Mouse (Mus musculus) small intestine, adult 2 months (tissue): ENCODE data around the gene Ap2b1. TPM values are rescaled to one million over a fixed set of nuclear protein-coding genes. Genes with fewer than 3 reads are reported as not detected.

ENCODE experiments used
- H3K27ac ChIP-seq: fragments of 200-500 bp; 2 replicates; pipeline ENCODE4 v1.5.1; 2012; ENCODE audit warnings: low read depth, low read length, control low read depth, inconsistent platforms; ENCODE audit not compliant: insufficient read depth
- H3K27me3 ChIP-seq: fragments of 200-500 bp; 2 replicates; pipeline ENCODE4 v1.6.1; 2012; ENCODE audit warnings: mild to moderate bottlenecking, moderate library complexity, low read length, inconsistent platforms; ENCODE audit not compliant: control insufficient read depth, insufficient read depth
- H3K36me3 ChIP-seq: fragments of 200-500 bp; 2 replicates; pipeline ENCODE4 v1.6.1; 2012; ENCODE audit warnings: mild to moderate bottlenecking, low read length, control low read depth, inconsistent platforms; ENCODE audit not compliant: control insufficient read depth, insufficient read depth
- H3K4me1 ChIP-seq: fragments of 200-500 bp; 2 replicates; pipeline ENCODE4 v1.6.1; 2012; ENCODE audit warnings: low read length, inconsistent platforms, mixed read lengths; ENCODE audit not compliant: control insufficient read depth, insufficient read depth, insufficient read length
- H3K4me3 ChIP-seq: fragments of 200-500 bp; 2 replicates; pipeline ENCODE4 v1.5.1; 2012; ENCODE audit warnings: low read depth, mild to moderate bottlenecking, control low read depth, inconsistent platforms, low read length, moderate library complexity
- CTCF ChIP-seq: fragments of 200-500 bp; IDR thresholded peaks from 2 replicates; pipeline ENCODE4 v1.5.1; 2012; ENCODE audit warnings: low read depth, mild to moderate bottlenecking, control low read depth, inconsistent platforms, low read length, moderate library complexity, mixed read lengths; ENCODE audit not compliant: insufficient replicate concordance, insufficient read length; ENCODE audit errors: extremely low read depth
- POLR2A ChIP-seq: fragments of 200-500 bp; IDR thresholded peaks from 2 replicates; pipeline ENCODE4 v1.6.1; 2012; ENCODE audit warnings: low read depth, mild to moderate bottlenecking, control low read depth, inconsistent platforms, low read length, moderate library complexity
- WGBS: fragments of 180-500 bp; shearing (Covaris S2); methylation state at CpG from one replicate; pipeline ENCODE4 v1.1.7; 2018; 5-methylcytosine and 5-hydroxymethylcytosine counted together
- polyA plus RNA-seq: library from polyadenylated mRNA; depleted of rRNA; stranded (reverse); fragments of >200 nt; gene quantifications from 2 replicates; pipeline ENCODE4 v1.2.3, GENCODE M21; 2012

The Ap2b1 gene
- polyA plus RNA-seq, 1 experiment = 27.1 TPM

GRCm38 (mm10) chr11:83420338-83420737, 121.5 kb downstream of the Ap2b1 start:
- no peak for TF ChIP-seq POLR2A
- TF ChIP-seq CTCF = peak; percentile 36; the same call in 1 of the 2 replicates
- Histone ChIP-seq H3K27ac (no peak overlapping the region), H3K27me3 (peaks cover 3% of the 10 kb centered on the region; the same call in 1 of the 2 replicates), H3K4me1 (peaks cover 3% of the 10 kb centered on the region; the same call in 1 of the 2 replicates), H3K36me3 (no peaks in the 10 kb centered on the region), H3K4me3 (no peak overlapping the region)
- WGBS = 54% methylated on average over 4 of the region's 4 CpGs

- H3K4me1 ChIP-seq = peaks cover 3% of the 10 kb centered on the region; the same call in 1 of the 2 replicates
- H3K4me3 ChIP-seq = no peak overlapping the region
- no peaks in the 10 kb centered on the region for H3K36me3 ChIP-seq
- 3% methylated on average over 9 of the region's 9 CpGs for WGBS
- H3K27ac ChIP-seq = no peak overlapping the region
- TF ChIP-seq POLR2A (no peak), CTCF (no peak)
- peaks cover 3% of the 10 kb centered on the region; the same call in 1 of the 2 replicates for H3K27me3 ChIP-seq
These were observed 122.5 kb downstream of the Ap2b1 start for GRCm38 (mm10) chr11:83421305-83421704.

- Histone ChIP-seq H3K27me3 (peaks cover 10% of the 10 kb centered on the region; the same call in 1 of the 2 replicates), H3K4me1 (peaks cover 3% of the 10 kb centered on the region; the same call in 1 of the 2 replicates), H3K27ac (no peak overlapping the region), H3K4me3 (no peak overlapping the region), H3K36me3 (no peaks in the 10 kb centered on the region)
- TF ChIP-seq POLR2A (no peak), CTCF (peak; percentile 80; the same call in 1 of the 2 replicates)
- WGBS = 10% methylated on average over 8 of the region's 8 CpGs
These were observed 125.9 kb downstream of the Ap2b1 start for GRCm38 (mm10) chr11:83424681-83425080.

GRCm38 (mm10) chr11:83426964-83427363, 128.1 kb downstream of the Ap2b1 start:
- Histone ChIP-seq H3K4me3 (peak overlapping the region; percentile 3; the same call in 1 of the 2 replicates), H3K27ac (no peak overlapping the region), H3K27me3 (peaks cover 17% of the 10 kb centered on the region), H3K4me1 (peaks cover 3% of the 10 kb centered on the region; the same call in 1 of the 2 replicates), H3K36me3 (no peaks in the 10 kb centered on the region)
- no peak for TF ChIP-seq CTCF
- no peak for TF ChIP-seq POLR2A
- WGBS = 13% methylated on average over 17 of the region's 17 CpGs

GRCm38 (mm10) chr11:83429355-83429754, 130.5 kb downstream of the Ap2b1 start, which contains the start of gene Gas2l2:
Gas2l2 (minus strand) TSS chr11:83429455.
- H3K27me3 ChIP-seq = peaks cover 17% of the 10 kb centered on the region
- 69% methylated on average over 5 of the region's 5 CpGs for WGBS
- H3K4me3 ChIP-seq = peak within 1 kb of the TSS; percentile 10; the same call in 1 of the 2 replicates
- TF ChIP-seq CTCF (no peak), POLR2A (no peak)
- H3K27ac ChIP-seq = no peak within 1 kb of the TSS
- H3K4me1 ChIP-seq = peaks cover 3% of the 10 kb centered on the region; the same call in 1 of the 2 replicates
- H3K36me3 ChIP-seq = no peaks in the 10 kb centered on the region

- 67% methylated on average over 2 of the region's 2 CpGs for WGBS
- Histone ChIP-seq H3K36me3 (no peaks in the 10 kb centered on the region), H3K4me1 (no peaks in the 10 kb centered on the region), H3K27me3 (peaks cover 14% of the 10 kb centered on the region), H3K4me3 (no peak overlapping the region), H3K27ac (no peak overlapping the region)
- TF ChIP-seq POLR2A (no peak), CTCF (no peak)
These were observed 133.7 kb downstream of the Ap2b1 start for GRCm38 (mm10) chr11:83432533-83432932.

GRCm38 (mm10) chr11:83437377-83437776, 138.6 kb downstream of the Ap2b1 start, which contains the start of gene 1700020L24Rik:
1700020L24Rik (plus strand) TSS chr11:83437677.
- Histone ChIP-seq H3K27ac (no peak within 1 kb of the TSS), H3K4me3 (no peak within 1 kb of the TSS), H3K4me1 (no peaks in the 10 kb centered on the region), H3K36me3 (no peaks in the 10 kb centered on the region), H3K27me3 (no peaks in the 10 kb centered on the region; the same call in 1 of the 2 replicates)
- 86% methylated on average over 1 of the region's 1 CpGs for WGBS
- TF ChIP-seq POLR2A (no peak), CTCF (no peak)
